Mouse (Mus musculus): ENCODE measurements around the gene Ano8.
A peak's percentile ranks its signal among the peaks of the same experiment; 100 is the strongest.

Gene Ano8

DNA sequence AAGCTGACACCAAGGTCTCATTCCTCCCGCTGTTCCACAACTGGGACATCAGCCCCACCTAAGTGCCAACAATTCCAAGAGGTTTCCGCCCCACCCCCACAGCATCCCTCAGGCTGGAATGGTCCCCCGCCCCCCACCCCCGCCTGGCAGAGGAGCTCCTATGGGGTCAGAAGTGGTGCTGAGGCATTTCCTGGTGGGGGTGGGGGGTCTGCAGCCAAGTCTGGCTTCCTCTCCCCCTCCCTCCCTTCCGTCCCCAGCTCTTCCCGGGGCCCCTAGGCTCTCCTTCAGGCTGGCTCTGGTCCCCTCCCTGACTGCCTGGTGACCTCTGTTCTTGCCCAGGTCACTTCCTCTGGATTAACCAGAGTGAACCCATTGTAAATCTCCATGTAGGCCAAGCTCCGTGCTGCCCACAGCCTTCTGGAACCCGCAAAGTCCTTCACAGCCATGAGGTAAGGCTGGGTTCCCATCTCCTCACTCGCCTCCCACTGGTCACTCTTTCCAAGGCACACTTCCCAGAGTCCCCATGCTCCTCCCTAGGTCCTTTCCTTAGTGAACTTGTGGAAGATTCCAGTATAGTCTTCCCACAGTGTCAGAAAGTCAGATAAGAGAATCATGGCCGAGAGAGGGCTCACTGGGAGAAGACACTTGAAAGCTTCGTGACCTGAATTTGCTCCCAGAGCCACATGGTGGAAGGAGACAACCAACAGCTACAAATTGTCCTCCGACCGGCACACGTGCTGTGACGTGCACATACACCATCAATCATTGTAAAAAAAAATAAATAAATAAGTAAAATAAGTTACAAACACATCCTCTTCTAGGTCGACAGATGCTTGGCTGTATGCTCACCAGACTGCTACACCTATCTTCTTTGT is 13.3 kb upstream of the Ano8 start:
- peak; percentile 78 for DNase-seq

DNA sequence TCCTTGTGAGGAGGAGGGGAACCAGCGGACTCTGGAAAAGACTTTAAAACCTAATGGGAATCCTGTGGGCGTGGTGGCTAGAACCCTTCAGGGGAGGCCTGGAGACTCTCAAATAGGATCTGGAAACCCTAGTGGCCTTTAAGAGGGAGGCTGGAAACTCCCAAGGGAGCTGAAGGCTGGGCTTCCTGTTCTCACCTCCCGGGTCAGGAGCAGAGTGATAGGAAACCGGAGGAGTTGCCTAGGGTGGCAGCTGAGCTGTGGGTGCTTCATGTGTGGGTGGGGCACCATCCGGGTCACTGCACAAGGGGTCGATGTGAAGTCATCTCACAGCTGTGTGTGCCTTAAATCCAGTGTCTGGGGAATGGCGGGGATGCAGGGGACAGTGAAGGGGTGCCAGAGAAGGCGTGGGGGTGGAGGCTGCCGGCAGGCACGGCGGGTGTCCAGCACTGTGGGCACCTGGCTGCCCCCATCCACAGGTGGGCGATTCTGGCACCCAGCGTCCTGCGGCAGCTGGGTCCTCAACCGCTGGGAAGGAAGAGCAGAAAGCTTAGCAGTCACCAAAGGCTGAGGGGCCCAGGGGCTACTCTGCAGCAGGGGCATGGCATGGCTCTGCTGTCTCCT is 12.2 kb upstream of the Ano8 start:
- peak; percentile 76 for DNase-seq

DNA sequence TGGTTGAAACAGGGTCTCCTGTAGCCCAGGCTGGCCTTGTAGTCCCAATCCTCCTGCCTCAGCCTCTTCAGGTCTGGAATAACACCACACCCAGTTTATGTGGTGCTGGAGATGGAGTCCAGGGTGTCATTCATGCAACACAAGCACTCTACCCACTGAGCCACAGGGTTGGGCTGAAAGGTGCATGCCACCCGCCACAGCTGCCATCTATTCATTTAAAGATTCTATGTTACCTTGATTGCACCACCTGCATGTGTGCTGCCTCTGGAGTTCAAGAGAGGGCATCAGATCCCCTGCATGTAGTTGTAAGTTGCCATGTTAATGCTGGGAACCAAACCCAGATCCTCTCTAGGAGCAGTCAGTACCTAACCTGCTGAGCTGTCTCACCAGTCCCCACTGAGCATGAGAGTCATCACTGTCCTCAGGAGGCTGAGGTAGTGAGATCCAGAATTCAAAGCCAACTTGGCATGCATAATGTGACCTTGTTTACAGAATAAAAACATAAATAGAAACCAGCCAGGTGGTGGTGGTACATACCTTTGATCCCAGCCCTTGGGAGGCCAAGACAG is 11.4 kb upstream of the Ano8 start:
- no peak for DNase-seq

DNA sequence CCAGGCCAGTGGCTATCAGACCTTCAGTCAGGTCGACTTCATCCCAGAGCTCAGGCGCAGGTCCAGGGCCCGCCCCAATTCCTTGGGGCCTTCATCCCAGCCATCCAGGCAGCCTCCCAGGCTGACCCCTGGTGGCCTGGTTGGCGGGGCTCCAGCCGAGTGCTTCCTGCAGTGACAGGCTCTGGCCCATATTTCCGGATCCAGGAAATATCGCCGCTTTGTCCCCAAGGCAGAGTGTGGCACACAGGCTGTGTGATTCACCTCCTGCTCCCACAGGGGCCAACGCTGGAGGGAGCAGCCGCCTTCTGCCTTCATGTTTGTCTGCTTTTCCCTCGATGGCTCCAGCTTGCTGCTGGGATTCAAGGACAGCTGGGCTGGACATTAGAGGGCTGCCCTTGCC is 10.7 kb upstream of the Ano8 start:
- DNase-seq = peak; percentile 96

DNA sequence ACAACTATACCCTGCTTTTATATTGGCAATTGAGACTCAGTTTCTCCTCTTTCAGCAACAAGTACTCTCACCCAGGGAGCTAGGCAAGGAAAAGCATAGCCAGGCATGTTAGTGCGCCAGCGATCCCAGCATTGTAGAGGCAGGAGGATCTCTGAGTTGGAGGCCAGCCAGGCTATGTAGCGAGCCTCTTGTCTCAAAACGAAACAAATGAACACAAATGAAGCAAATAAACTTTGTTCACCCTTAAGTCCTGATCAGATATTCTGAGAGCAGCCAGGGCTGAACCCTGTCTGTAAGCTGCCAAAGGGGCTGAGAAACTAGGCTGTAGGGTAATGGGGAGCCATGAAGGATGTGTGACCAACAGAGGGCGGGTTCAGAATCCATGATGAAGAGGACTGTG is 10.0 kb upstream of the Ano8 start:
- DNase-seq = peak; percentile 57

DNA sequence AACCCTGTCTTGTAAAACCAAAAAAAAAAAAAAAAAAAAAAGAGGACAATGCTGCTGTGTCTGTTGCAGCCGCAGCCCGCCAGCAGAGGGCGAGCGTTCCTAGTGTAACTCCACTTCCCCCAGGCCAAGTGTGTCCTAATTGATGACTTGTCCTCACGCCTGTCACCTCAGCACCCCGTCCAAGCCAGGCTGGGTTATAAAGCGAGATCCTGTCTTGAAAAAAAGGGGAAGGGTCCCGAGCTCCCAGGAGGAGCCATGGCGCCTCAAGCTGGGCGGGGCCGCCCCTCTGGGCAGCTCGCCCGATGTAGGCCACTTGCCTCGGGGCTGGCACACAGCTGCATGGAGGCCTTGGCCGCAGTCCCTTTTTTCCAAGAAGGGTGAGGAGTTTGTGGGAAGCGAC is 9.3 kb upstream of the Ano8 start:
- peak; percentile 91 for DNase-seq

DNA sequence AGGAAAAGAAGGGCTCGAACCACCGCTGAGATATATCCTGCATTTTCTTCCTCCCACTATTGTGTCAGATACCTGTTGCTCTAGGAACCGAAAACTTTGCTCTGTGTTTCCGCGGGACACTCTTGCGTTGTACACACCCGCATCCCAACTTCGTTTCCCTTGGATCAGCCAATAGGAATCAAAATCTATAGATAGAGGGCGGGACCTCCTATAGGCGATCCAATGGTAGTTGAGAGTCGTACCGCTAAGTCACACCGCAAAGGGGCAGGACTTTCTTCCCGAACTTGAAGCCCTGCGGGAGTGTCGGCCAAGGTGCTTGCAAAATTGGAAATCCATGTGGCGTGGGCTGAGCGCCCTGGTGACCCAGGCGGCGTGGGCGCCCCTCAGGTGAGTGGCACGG is 2.7 kb upstream of the Ano8 start:
- peak; percentile 93 for DNase-seq

DNA sequence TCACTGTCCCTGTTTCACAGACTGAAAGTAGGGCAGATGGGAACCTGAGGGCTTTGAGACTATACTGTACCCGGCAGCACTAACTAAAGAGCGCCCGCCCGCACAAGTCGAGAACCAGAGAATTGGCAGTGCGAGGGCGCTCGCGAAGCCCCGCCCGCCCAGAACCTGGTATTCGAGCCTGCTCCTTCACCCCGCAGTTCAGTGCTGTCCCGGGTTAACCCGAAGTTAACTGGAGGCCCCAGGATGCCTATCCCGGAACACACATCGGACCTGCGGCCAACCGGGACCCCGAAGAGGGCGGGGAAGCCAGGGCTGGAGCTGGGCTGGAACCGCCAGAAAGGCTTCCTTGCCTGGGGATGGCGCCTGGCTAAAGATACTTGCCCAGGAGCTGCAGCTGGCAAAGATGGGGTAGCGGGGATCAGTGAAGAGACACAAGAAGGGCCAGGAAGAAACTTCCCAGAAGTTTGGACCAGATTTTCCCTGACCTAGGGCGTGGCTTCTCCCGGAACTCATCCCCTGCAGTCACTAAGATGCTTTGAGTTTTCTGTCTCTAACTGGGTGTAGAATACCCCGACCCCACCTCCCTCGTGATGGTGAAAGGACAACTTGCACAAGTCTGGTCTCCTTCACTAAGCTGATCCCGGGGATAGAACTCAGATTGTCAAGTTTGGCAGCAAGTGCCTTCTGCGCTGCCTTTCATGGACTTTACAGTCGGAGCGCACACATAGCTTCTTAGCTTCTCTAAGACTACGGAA is 2.1 kb upstream of the Ano8 start, which contains the start of gene Gtpbp3:
Gene Gtpbp3, plus strand, starts transcription at position 413 of the 755 bp plus-strand sequence.
- peak; percentile 90 for DNase-seq

DNA sequence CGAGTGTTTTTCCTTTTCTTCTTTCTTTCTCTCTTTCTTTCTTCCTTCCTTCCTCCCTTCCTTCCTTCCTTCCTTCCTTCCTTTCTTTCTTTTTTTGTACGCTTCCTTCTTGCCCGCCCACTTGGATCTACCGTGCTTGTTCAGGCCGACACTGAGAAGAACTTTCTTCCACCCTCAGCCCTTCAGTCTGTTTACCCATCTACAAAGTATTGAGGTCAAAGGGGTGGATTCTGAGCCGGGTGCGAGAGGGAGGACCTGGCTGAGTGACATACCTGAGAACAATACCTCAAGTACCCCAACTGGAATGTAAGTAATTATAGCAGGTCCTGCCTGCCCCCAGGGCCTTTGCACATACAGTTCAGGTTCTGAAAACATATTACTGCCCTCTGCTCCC is 370 bp upstream of the Ano8 start:
- no peak for DNase-seq

DNA sequence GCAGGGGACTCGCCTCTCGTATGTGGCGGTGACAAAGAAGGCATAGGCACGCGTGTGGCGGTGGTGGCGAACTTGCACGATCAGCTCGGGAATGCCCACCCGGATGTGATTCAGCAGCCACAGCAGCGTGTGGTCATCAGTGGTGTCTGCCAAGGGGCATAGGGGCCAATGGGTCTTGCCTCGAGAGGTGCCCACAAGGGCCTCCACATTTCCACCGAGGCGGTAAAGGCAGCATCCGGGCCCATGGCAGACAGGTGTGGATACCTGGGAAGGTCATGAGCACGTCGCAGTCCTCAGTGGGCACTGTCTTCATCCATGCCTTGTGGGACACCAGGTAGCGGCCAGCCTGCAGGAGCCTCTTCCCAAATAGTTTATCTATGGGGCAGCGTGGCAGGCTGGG is 1.0 kb downstream of the Ano8 start:
- DNase-seq = no peak

DNA sequence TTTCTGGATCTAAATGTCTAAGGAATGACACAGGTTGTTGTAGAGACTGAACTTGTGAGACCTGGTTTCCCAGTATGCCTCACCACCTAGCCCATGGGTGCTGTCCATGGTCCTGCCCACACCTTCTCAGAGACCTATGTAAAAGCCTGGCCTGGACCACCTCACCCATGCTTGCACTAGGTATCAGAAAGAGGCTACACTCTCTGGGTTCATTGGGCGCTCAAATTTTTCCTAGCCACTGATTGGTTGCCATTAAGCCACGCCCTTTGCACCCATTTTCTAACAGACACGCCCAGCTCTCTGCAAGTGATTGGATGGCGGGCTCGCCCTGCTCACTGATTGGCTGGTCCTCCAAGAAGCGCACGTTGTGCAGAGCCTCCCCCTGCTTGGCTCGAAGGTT is 1.8 kb downstream of the Ano8 start:
- DNase-seq = peak; percentile 73

DNA sequence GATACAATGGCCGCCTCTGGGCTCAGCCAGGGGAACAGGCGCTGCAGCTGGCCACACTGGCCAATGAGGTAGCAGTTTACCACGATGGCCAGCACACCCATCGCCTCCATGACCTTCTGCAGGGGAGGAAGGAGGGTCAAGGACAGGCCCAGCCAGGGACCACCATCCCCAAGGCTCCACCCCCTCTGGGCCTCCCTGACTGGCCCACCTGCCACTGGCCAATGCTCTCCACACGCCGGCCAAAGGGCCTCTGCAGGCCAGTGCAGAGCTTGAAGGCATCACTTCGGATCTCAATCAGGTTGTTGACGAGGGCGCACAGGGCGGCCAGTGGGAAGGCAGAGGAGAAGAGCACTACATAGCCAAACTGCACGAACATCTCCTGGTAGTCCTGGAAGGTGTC is 6.8 kb downstream of the Ano8 start:
- no peak for DNase-seq

DNA sequence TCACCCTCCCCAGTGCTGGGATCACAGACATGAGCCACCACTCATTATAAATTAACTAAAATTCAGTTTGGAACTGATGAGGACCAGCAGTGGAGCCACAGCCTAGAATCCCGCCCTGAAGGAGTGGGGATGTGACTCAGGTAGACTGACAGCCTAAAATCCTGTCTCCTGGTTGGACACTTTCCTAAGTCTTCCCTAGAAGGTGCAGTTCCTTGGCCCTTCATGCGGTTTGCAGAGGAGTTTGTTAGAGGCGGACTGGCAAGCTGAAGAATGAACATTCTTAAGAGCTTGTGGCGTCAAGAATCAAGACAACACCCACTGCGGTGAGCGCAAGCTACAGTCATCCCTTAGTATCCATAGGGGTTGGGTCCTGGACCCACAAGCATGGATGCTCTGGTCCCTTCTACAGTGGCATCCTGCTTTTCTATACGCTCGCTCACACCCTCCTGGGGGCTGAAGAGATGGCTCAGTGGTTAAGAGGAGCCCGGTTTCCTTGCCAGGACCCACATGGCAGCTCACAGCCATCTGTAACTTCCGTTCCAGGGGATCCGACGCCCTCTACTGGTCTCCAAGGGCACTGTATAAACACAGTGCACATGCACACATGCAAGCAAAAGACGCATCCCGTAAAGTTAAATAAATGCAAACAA is 8.4 kb downstream of the Ano8 start:
- no peak for DNase-seq

DNA sequence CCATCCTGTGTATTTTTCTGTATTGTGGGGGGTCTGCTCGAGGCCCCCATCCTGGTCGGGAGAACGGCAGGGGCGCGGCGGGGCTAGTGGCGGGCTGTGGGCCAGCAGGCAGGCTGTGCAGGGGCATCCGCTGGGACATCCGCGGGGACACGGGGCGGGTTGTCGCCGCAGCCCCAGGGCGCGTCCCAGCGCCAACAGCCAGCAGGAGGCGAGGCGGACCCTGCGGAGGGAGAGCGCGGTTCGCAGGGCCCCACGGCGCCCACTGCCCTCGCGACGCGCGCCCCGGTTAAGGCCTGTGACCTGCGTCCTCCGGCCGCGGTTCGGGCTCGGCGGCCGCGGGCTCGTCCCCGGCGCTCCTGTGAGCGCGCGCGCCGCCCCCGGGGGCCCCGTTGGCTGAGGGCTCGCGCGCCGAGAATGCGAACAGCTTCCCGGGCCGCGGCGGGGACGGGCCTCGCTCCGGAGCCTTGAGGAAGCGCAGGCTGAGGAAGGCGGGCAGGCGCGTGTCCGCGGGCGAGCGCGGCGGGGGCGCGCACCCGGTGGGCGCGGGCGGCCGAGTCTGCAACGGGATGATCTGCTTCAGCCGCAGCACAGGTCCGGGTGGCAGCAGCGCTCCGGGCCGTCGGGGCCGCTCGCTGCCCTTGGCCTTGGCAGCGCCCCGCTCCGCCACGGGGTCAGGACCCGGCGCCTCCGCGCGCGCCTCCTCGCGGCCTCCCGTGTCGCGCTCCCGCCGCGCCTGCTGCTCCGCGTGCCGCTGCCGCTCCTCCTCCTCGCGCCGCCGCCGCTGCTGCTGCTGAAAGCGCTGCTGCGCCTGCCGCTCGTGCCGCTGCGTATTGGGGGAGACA is 9.4 kb downstream of the Ano8 start:
- DNase-seq = peak; percentile 90

DNA sequence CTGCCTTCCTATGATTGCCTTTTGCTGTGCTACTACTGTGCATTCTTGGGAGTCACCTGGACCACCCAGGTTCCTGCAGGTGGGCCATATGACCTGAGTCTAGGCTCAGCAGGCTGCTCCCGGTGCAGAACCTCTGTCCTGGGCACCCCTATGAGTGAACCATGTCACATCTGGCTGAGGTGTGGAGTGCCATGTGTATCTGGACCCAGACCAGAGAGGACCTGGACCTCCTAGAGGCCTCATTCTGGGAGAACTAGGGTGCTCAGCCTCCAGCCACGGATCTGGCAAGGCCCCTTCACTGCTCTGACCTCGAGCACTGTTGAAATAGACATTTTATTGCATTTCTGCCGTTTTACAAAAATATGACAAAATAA is 10.1 kb downstream of the Ano8 start:
- DNase-seq = no peak

DNA sequence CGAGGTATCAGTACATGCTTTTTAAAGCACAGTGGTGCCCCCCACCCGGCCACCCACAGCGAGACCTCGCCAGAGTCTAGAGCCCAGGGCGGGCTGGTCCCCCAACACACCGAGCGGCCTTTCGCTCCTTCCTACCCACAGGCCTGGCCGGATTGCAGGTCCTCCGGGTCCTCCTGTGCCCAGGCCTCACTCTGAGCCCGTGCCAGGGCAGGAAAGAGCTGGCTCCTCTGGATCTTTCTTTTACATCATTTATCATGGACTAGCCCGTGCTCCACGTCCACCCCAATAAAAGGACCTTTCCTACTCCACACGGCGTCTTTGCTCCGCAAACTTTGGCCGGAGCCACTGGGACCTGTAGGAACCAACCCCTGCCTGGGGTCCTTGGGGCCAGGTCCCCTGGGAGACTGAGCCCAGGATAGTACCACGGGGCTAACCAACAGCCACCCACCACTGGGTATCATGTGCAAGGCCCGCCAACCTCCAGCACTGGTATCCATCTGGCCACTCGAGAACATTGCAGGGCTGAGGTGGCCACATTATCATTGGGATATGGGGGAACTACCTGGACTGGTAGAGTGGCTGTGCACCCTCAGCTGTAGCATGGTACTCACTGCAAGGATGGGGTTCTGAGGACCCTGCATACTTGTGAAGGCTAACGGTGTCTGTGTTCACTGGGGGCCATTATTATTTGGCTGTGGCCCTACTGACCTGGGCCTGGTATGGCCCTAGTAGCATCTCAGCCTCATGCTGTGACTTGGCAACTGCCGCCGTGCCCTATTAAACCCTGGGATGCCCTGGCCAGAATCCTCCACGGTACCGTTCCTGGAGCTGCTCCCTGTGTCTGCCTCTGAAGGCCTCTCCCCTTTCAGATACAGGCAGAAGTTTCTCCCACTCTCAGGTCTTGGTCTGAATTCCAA is 10.7 kb downstream of the Ano8 start:
- no peak for DNase-seq

DNA sequence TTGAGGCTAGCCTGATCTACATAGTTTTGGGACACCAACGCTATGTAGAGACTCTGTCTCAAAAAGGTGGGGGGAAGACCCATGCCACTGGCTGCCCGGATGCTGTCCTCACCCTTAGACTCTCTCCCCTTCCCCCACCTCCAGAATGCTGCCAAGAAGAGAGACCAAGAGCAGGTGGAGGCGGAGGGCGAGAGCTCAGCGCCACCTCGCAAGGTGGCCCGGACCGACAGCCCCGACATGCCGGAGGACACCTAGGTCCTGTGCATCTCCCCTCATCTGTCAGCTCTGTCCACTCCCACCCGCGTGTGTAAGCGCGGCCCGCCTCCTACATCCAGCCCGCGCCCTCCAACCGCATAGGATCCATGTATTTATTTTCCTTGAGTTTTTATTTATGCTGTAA is 11.4 kb downstream of the Ano8 start:
- DNase-seq = no peak

DNA sequence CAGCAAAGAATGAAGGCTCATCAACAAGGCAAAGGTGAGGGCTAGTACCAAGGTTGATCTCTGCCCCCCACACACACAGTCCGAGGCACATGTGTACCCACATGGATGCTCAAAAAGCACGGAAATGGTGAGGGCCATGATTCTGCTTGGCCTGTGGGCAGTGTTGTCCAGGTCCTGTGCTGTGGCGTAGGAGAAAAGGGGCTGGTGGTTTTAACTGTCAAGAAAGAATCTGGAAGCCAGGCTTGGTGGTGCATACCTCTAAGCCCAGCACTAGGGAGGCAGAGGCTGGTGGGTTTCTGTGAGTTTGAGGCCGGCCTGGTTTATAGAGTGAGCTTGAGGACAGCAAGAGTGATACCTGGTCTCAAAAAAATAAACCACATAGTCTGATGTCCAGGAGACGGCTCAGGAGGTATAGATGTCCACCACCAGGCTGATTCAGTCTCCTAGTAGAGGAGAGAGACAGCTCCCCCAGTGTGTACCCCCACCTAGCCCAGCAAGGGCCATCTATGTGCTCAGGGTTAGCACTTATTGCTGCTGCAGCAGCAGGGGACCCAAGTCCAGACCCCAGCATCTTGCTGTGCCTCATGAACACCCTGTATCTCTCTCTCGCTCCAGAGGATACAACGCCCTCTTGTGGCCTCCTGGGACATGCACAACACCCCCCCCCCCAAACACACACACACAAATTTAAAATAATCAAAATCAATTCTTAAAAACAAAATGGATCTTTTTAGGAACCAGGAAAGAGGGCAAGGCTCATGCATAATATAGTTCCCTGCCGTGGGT is 13.0 kb downstream of the Ano8 start:
- no peak for DNase-seq

DNA sequence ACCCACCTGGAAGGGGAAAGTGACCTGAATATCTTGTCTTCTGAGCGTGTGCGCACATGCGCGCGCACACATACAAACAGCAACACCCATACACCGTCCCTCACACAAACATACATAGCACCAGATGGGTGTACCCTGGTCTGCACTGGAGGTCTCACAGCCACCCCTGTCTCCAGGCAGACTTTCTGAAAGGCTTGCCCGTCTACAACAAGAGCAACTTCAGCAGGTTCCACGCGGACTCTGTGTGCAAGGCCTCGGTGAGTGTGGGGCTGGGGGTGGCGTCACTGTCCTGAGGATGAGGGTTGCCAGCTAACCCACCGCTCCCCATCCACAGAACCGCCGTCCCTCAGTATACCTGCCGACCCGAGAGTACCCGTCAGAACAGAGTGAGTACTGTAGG is 13.9 kb downstream of the Ano8 start:
- no peak for DNase-seq

DNA sequence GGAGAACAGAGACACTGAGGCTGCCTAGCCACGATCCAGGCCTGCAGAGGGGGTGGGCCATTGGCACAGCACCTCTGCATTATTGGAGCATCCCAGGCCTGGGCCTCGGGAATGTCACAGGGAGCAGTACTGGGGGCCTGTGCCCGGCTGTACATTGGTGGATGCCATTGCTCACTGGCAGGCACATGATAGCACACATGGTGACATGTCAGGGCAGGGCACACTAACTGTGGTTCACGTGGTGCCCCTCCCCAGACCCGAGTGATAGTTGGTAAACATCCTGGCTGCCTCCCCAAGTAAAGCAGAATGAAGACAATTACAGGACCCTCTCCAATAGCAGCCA is 14.9 kb downstream of the Ano8 start:
- DNase-seq = no peak
